Mouse (Mus musculus): ENCODE data around the gene Rtn4. TPM values are rescaled to one million over a fixed set of nuclear protein-coding genes. Genes with fewer than 3 reads are reported as not detected.

Rtn4 gene
- polyA plus RNA-seq, 1 experiment from 2014 or later = 59.3 TPM

DNA sequence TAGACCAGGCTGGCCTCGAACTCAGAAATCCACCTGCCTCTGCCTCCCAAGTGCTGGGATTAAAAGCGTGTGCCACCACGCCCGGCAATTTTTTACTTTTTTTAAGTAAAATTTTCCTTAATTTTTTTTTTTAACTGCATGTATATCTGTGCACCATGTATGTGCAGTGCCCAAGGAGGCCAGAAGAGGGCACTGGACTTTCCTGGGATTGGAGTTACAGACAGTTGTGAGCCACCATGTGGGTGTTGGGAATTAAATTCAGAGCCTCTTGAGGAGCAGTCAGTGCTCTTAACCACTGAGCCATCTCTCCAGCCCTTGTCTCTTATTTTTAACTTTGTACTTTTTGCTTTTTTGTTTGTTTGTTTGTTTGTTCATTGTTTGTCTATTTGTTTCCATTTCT lies 16.0 kb upstream of the Rtn4 start:
- no peak for ATAC-seq (replicated peaks; ENCODE audit: extremely low read depth, insufficient read depth, low FRiP score)
- Histone ChIP-seq H3K4me1 (ENCODE audit: control insufficient read depth, insufficient read depth, low read length) (no peaks in the 10 kb centered on the region), H3K36me3 (ENCODE audit: control insufficient read depth, insufficient read depth) (no peaks in the 10 kb centered on the region), H3K27ac (ENCODE audit: low read length) (no peak overlapping the region), H3K9me3 (replicated peaks; ENCODE audit: control insufficient read depth, low read length) (no peaks in the 10 kb centered on the region), H3K27me3 (ENCODE audit: control insufficient read depth, insufficient read depth, low read length) (no peaks in the 10 kb centered on the region), H3K4me3 (ENCODE audit: low read length) (no peak overlapping the region), H3K9ac (ENCODE audit: low read length) (no peak overlapping the region), H3K4me2 (ENCODE audit: low read depth, low read length) (no peak overlapping the region)
- WGBS = 88% methylated on average over 3 of the region's 4 CpGs

DNA sequence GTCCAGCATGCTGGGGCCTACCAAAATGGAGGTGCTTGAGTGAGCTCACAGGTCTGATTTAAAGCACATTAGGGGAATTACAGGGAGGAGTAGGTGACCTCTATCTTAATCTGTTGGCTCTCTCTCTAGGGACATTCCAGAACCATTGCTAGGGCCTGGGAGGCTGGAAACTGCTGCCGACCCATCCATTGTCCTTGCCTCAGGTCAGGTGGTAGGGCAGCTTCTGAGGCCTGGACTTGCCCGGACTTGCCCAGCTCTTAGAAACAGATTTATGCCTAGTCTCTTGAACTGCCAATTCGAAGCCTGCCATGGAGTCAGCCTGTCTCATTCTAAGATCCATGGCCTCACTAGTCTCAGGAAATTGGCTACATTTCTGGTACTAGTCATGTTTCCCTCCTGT lies 12.8 kb upstream of the Rtn4 start:
- no peak for ATAC-seq (replicated peaks; ENCODE audit: extremely low read depth, insufficient read depth, low FRiP score)
- H3K27ac ChIP-seq (ENCODE audit: low read length) = no peak overlapping the region
- 59% methylated on average over 3 of the region's 3 CpGs for WGBS
- 0 out of 2 replicates have a peak, but pooled peaks cover 3% of the 10 kb centered on the region for H3K9me3 ChIP-seq (replicated peaks; ENCODE audit: control insufficient read depth, low read length)
- no peaks in the 10 kb centered on the region for H3K27me3 ChIP-seq (ENCODE audit: control insufficient read depth, insufficient read depth, low read length)
- no peak overlapping the region for H3K4me3 ChIP-seq (ENCODE audit: low read length)
- H3K9ac ChIP-seq (ENCODE audit: low read length) = no peak overlapping the region
- H3K36me3 ChIP-seq (ENCODE audit: control insufficient read depth, insufficient read depth) = no peaks in the 10 kb centered on the region
- no peaks in the 10 kb centered on the region for H3K4me1 ChIP-seq (ENCODE audit: control insufficient read depth, insufficient read depth, low read length)
- H3K4me2 ChIP-seq (ENCODE audit: low read depth, low read length) = no peak overlapping the region

DNA sequence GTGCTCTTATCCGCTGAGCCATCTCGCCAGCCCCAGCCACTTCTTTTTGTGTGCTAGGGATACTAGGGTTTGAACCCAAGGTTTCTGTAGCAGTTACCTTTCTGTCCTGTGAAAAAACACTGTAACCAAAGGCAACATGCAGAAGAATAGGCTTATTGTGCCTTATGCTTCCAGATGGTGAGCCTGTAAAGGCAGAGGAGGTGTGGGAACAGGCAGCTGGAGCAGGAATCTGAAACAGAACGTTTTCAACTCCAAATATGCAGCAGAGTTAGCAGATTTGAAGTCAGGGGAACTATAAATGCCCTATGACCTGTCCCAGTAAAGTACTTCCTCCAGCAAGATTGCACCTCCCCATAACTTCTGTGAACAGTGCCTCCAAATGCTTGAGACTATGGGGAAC lies 12.0 kb upstream of the Rtn4 start:
- no peak for ATAC-seq (replicated peaks; ENCODE audit: extremely low read depth, insufficient read depth, low FRiP score)
- Histone ChIP-seq H3K4me3 (ENCODE audit: low read length) (no peak overlapping the region), H3K27me3 (ENCODE audit: control insufficient read depth, insufficient read depth, low read length) (no peaks in the 10 kb centered on the region), H3K36me3 (ENCODE audit: control insufficient read depth, insufficient read depth) (no peaks in the 10 kb centered on the region), H3K4me2 (ENCODE audit: low read depth, low read length) (no peak overlapping the region), H3K9me3 (replicated peaks; ENCODE audit: control insufficient read depth, low read length) (0 out of 2 replicates have a peak, but pooled peaks cover 3% of the 10 kb centered on the region), H3K27ac (ENCODE audit: low read length) (no peak overlapping the region), H3K4me1 (ENCODE audit: control insufficient read depth, insufficient read depth, low read length) (no peaks in the 10 kb centered on the region), H3K9ac (ENCODE audit: low read length) (no peak overlapping the region)
- 78% methylated on average over 3 of the region's 3 CpGs for WGBS

DNA sequence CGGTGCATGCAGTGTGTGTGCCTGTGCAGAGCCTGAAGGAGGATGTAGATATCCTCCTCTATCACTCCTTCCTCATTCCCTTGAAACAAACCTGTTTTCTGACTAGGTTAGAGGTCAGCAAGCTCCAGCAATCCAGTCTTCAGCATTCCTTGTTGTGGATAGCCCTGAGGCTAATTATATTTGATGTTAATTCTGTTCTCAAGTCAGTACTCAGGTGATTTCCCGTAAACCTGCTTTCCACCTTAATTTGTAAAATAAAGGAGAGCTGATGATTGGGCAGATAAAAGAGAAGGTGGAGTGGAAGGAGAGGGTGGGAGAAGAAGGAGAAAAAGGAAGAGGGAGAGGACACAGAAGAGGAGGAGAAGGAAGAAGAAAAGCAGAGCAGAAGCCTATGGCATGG lies 8.5 kb upstream of the Rtn4 start:
- Histone ChIP-seq H3K4me3 (ENCODE audit: low read length) (no peak overlapping the region), H3K9ac (ENCODE audit: low read length) (no peak overlapping the region), H3K36me3 (ENCODE audit: control insufficient read depth, insufficient read depth) (no peaks in the 10 kb centered on the region), H3K4me2 (ENCODE audit: low read depth, low read length) (no peak overlapping the region), H3K27ac (ENCODE audit: low read length) (no peak overlapping the region), H3K27me3 (ENCODE audit: control insufficient read depth, insufficient read depth, low read length) (no peaks in the 10 kb centered on the region), H3K4me1 (ENCODE audit: control insufficient read depth, insufficient read depth, low read length) (no peaks in the 10 kb centered on the region), H3K9me3 (replicated peaks; ENCODE audit: control insufficient read depth, low read length) (0 out of 2 replicates have a peak, but pooled peaks cover 3% of the 10 kb centered on the region)
- ATAC-seq (replicated peaks; ENCODE audit: extremely low read depth, insufficient read depth, low FRiP score) = no peak
- 87% methylated on average over 2 of the region's 2 CpGs for WGBS

DNA sequence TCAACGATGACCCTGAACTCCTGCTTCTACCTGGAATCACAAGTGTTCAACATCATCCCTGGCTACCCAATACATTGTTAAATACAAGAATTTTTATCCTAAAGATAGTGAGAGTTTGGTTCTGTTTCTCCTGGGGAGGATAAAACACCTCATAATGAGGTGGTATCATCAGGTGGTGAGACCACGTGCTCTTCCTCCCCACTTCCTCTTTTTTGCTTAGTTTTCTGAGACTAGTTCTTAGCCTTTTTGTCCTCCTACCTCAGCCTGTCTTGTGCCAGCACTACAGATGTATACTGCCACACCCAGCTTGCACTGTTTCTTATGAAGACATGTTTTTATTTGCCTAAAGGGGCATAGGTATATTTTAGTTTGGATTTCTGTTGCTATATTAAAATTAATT lies 6.6 kb upstream of the Rtn4 start:
- no peak overlapping the region for H3K27ac ChIP-seq (ENCODE audit: low read length)
- no peak for ATAC-seq (replicated peaks; ENCODE audit: extremely low read depth, insufficient read depth, low FRiP score)
- no peak overlapping the region for H3K9ac ChIP-seq (ENCODE audit: low read length)
- no peak overlapping the region for H3K4me3 ChIP-seq (ENCODE audit: low read length)
- 73% methylated on average over 2 of the region's 2 CpGs for WGBS
- no peak overlapping the region for H3K4me2 ChIP-seq (ENCODE audit: low read depth, low read length)
- H3K4me1 ChIP-seq (ENCODE audit: control insufficient read depth, insufficient read depth, low read length) = no peaks in the 10 kb centered on the region
- H3K36me3 ChIP-seq (ENCODE audit: control insufficient read depth, insufficient read depth) = no peaks in the 10 kb centered on the region
- H3K9me3 ChIP-seq (replicated peaks; ENCODE audit: control insufficient read depth, low read length) = 0 out of 2 replicates have a peak, but pooled peaks cover 3% of the 10 kb centered on the region
- no peaks in the 10 kb centered on the region for H3K27me3 ChIP-seq (ENCODE audit: control insufficient read depth, insufficient read depth, low read length)

DNA sequence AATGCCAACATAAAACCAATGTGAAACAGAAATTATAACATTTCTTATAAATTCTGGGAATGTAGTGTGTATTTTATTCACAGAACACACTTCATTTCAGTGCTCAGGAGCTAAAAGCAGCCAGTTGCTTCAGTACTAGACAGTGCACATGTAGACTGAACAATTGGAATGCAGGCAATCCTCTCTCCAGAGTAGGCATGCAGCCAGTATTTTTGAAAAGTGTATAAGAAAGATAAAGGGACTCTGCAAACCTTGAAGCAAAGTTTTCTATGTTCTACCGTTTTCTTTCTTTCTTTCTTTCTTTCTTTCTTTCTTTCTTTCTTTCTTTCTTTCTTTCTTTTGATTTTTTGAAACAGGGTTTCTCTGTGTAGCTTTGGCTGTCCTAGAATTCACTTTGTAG lies 1.2 kb upstream of the Rtn4 start:
- no peak for ATAC-seq (replicated peaks; ENCODE audit: extremely low read depth, insufficient read depth, low FRiP score)
- Histone ChIP-seq H3K4me2 (ENCODE audit: low read depth, low read length) (no peak overlapping the region), H3K27me3 (ENCODE audit: control insufficient read depth, insufficient read depth, low read length) (no peaks in the 10 kb centered on the region), H3K4me3 (ENCODE audit: low read length) (no peak overlapping the region), H3K36me3 (ENCODE audit: control insufficient read depth, insufficient read depth) (no peaks in the 10 kb centered on the region), H3K9me3 (replicated peaks; ENCODE audit: control insufficient read depth, low read length) (no peaks in the 10 kb centered on the region), H3K9ac (ENCODE audit: low read length) (no peak overlapping the region), H3K4me1 (ENCODE audit: control insufficient read depth, insufficient read depth, low read length) (peaks cover 6% of the 10 kb centered on the region), H3K27ac (ENCODE audit: low read length) (no peak overlapping the region; the same call in none of the 2 replicates)
- 43% methylated on average over 1 of the region's 1 CpGs for WGBS

DNA sequence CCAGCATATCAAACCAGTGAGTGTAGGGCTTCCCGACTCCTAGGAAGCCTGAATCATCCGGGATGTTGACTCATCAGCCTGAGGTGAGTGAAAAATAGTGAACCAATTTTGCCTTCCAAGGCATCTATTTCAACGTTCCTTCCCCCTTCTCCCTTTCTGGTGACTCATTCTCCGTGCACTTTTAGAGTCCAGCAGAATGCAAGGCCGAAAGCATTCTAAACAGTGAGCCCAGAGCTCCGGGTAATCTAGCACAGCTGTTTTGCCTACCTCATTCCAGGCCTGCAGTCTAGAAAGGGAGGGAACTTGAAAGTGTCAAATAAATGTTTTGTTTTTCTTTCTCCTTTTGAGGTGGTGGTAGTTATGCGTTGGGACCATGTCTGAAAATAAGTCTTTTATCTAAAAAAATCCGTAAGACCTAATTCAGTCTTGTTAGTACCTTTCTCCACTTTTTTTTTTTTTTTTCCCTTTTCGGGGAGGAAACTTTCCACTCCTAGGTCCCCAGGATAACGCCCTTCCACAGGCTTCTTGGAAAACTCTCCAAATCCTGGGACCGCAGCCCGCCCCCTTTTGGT lies 550 bp upstream of the Rtn4 start:
- ATAC-seq (replicated peaks; ENCODE audit: extremely low read depth, insufficient read depth, low FRiP score) = no peak
- no peaks in the 10 kb centered on the region for H3K27me3 ChIP-seq (ENCODE audit: control insufficient read depth, insufficient read depth, low read length)
- H3K9ac ChIP-seq (ENCODE audit: low read length) = 0 out of 2 replicates have a peak overlapping the region, but pooled peaks have one; percentile 10
- H3K36me3 ChIP-seq (ENCODE audit: control insufficient read depth, insufficient read depth) = no peaks in the 10 kb centered on the region; the same call in 1 of the 2 replicates
- no peaks in the 10 kb centered on the region for H3K9me3 ChIP-seq (replicated peaks; ENCODE audit: control insufficient read depth, low read length)
- H3K4me1 ChIP-seq (ENCODE audit: control insufficient read depth, insufficient read depth, low read length) = peaks cover 10% of the 10 kb centered on the region
- H3K27ac ChIP-seq (ENCODE audit: low read length) = peak overlapping the region; percentile 80
- 10% methylated on average over 12 of the region's 12 CpGs for WGBS
- peak overlapping the region; percentile 20 for H3K4me3 ChIP-seq (ENCODE audit: low read length)
- H3K4me2 ChIP-seq (ENCODE audit: low read depth, low read length) = peak overlapping the region; percentile 56

DNA sequence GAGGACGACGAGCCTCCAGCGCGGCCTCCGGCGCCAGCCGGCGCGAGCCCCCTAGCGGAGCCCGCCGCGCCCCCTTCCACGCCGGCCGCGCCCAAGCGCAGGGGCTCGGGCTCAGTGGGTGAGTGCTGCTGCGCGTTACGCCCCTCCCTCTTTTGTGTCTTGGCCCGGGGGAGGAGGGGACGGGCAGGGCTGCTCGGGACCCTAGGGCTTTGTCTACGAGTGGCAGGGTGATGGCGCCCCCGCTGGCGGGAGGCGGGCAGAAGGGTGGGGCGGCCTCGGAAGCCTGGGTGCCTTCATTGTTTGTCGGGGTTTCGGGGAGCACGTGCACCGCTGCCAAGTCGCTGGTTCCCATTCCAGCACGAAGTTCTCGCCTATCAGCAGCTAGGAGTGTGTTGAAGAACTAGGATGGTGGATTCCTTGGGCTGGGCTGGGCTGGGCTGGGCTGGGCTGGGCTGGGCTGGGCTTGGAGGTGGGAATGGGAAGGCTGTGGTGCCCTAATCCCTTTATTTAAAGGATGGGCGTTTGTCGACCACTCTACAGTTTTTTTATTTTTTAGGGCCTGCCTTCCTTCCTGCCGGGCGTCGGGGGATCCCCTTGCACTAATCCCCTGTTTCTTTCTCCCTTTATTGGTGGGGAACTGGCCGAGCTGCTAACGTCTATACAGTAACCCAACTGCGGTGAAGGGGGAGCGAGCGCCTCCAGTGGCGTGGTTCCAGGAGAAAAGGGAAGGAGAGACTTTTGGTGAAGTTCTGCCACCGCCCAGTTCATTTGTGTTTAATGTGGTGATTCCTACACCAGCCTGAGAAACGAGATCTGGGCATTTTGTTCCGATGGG lies 1.0 kb downstream of the Rtn4 start:
- Histone ChIP-seq H3K4me3 (ENCODE audit: low read length) (peak overlapping the region; percentile 97), H3K36me3 (ENCODE audit: control insufficient read depth, insufficient read depth) (no peaks in the 10 kb centered on the region; the same call in 1 of the 2 replicates), H3K4me1 (ENCODE audit: control insufficient read depth, insufficient read depth, low read length) (peaks cover 10% of the 10 kb centered on the region), H3K27me3 (ENCODE audit: control insufficient read depth, insufficient read depth, low read length) (no peaks in the 10 kb centered on the region), H3K27ac (ENCODE audit: low read length) (peak overlapping the region; percentile 98), H3K9me3 (replicated peaks; ENCODE audit: control insufficient read depth, low read length) (no peaks in the 10 kb centered on the region), H3K9ac (ENCODE audit: low read length) (peak overlapping the region; percentile 96), H3K4me2 (ENCODE audit: low read depth, low read length) (peak overlapping the region; percentile 74)
- WGBS = under 1% methylated on average over 53 of the region's 53 CpGs
- peak; percentile 79 for ATAC-seq (replicated peaks; ENCODE audit: extremely low read depth, insufficient read depth, low FRiP score)

DNA sequence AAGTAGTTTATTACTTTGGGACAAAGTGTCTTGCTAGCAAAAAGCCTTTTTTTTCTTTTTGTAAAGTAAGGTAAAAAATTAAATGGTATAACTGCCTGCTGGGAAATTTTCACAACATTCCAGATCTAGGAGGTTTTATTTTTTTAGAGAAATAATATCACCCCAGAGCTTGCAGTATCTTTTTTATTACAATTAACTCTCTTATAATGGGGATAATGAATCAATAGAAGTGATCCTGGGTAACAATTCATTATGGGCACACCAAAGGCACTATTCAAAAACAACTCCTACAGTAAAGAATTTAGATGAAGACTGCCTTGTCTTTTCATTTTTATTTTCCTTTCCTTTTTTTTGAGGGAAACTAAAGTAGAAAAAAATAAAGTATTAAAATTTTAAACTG lies 2.0 kb downstream of the Rtn4 start:
- no peak overlapping the region for H3K4me2 ChIP-seq (ENCODE audit: low read depth, low read length)
- no peak overlapping the region for H3K27ac ChIP-seq (ENCODE audit: low read length)
- no peaks in the 10 kb centered on the region; the same call in 1 of the 2 replicates for H3K36me3 ChIP-seq (ENCODE audit: control insufficient read depth, insufficient read depth)
- H3K27me3 ChIP-seq (ENCODE audit: control insufficient read depth, insufficient read depth, low read length) = no peaks in the 10 kb centered on the region
- ATAC-seq (replicated peaks; ENCODE audit: extremely low read depth, insufficient read depth, low FRiP score) = no peak
- no peak overlapping the region for H3K4me3 ChIP-seq (ENCODE audit: low read length)
- H3K4me1 ChIP-seq (ENCODE audit: control insufficient read depth, insufficient read depth, low read length) = peaks cover 10% of the 10 kb centered on the region
- H3K9ac ChIP-seq (ENCODE audit: low read length) = no peak overlapping the region
- H3K9me3 ChIP-seq (replicated peaks; ENCODE audit: control insufficient read depth, low read length) = no peaks in the 10 kb centered on the region

All from heart, embryonic 16.5 days (tissue).